Mouse (Mus musculus) intestine, embryonic 16.5 days (tissue): ENCODE results near the gene Gmds. TPM values are rescaled to one million over a fixed set of nuclear protein-coding genes. Genes with fewer than 3 reads are reported as not detected.
A peak's percentile ranks its signal among the peaks of the same experiment; 100 is the strongest.

ENCODE experiments used
- ATAC-seq: fragments of 200-750 bp; cut with Nextera tagmentation; 2 replicates; pipeline ENCODE4 v1.8.0; 2017; ENCODE audit warnings: moderate TSS enrichment, moderate library complexity
- H3K27ac ChIP-seq: fragments of 300-500 bp; sonication (generic); 2 replicates; pipeline ENCODE4 v1.5.1; 2014; ENCODE audit warnings: mild to moderate bottlenecking, low read length
- H3K27me3 ChIP-seq: fragments of 300-500 bp; sonication (generic); replicated peaks from 2 replicates; pipeline ENCODE4 v1.6.1; 2014; ENCODE audit warnings: low read length, control low read depth, mixed read lengths; ENCODE audit not compliant: control insufficient read depth, insufficient read depth
- H3K36me3 ChIP-seq: fragments of 300-500 bp; sonication (generic); 2 replicates; pipeline ENCODE4 v1.6.1; 2014; ENCODE audit warnings: low read length, control low read depth; ENCODE audit not compliant: control insufficient read depth, insufficient read depth
- H3K4me1 ChIP-seq: fragments of 300-500 bp; sonication (generic); 2 replicates; pipeline ENCODE4 v1.6.1; 2014; ENCODE audit warnings: low read length, control low read depth, mixed read lengths; ENCODE audit not compliant: control insufficient read depth, insufficient read depth
- H3K4me2 ChIP-seq: fragments of 300-500 bp; sonication (generic); 2 replicates; pipeline ENCODE4 v1.6.1; 2014; ENCODE audit warnings: low read depth, low read length, control low read depth
- H3K4me3 ChIP-seq: fragments of 300-500 bp; sonication (generic); 2 replicates; pipeline ENCODE4 v1.5.1; 2014; ENCODE audit warnings: mild to moderate bottlenecking, low read length
- H3K9ac ChIP-seq: fragments of 300-500 bp; sonication (generic); 2 replicates; pipeline ENCODE4 v1.6.1; 2014; ENCODE audit warnings: low read depth, low read length
- H3K9me3 ChIP-seq: fragments of 300-500 bp; sonication (generic); 2 replicates; pipeline ENCODE4 v1.6.1; 2016; ENCODE audit warnings: low read length, control low read depth; ENCODE audit not compliant: control insufficient read depth
- WGBS: fragments of 180-500 bp; shearing (Covaris S2); extraction: QIAGEN DNeasy Blood & Tissue Kit; methylation state at CpG from one replicate; pipeline ENCODE4 v1.1.7; 2014; 5-methylcytosine and 5-hydroxymethylcytosine counted together
- polyA plus RNA-seq: library from polyadenylated mRNA; unstranded; fragments of >200 nt; fragmentation: Nextera tagmentation; extraction: Ambion mirVana; gene quantifications from 2 replicates; pipeline ENCODE4 v1.2.1, GENCODE M21; 2015

The Gmds gene
- polyA plus RNA-seq, 1 experiment from 2014 or later, result 210 TPM

DNA sequence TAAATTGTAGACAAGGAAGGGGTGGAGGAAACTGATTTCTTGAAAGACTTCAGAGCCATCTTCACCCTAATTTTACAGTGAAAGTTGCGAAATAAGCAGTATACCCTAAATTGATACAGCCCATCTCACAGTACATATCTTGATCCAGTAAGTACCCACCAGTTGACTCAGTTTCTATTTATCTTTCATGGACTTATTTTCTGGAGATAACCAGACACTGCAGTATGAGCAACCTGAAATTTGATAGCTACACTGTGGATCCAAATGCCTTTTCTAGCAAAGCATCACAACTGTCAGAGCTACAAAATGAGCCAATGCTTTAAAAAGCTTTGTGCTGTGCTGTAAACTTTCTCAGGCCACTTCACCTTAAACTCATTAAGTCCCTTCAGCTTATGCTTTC, 159.9 kb downstream of the Gmds start:
- Histone ChIP-seq H3K36me3 (no peaks in the 10 kb centered on the region), H3K9ac (no peak overlapping the region), H3K4me1 (no peaks in the 10 kb centered on the region), H3K4me2 (no peak overlapping the region), H3K27me3 (no peaks in the 10 kb centered on the region), H3K4me3 (no peak overlapping the region), H3K27ac (no peak overlapping the region), H3K9me3 (no peaks in the 10 kb centered on the region)
- 89% methylated on average over 1 of the region's 1 CpGs for WGBS
- no peak for ATAC-seq

DNA sequence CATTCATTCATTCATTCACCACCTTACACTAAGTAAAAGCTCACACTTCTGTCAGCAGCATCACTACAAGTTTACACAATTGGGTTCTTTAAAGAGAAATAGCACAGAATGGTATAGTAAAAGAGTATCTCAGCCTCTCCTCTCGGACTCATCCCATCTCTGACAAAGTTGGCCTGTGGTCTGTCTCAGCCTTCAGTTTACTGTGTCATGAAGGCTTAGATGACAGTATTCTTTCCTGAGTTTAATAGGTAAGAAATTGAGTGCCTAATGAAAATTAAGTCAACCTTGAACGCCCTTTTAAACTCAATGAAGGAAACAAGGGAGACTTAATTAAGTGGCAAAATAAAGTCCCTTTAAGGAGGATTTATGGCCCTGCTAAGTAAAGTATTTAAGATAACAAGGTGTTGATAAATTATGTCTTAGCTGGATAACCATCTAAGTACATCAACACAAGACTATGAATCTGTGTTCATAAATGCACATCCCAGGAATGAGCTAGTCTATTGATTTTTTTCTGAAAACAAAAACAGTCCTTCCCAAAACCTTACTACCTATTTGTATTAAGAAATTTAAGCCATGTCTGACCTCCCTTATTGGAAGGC, 160.6 kb downstream of the Gmds start:
- Histone ChIP-seq H3K36me3 (no peaks in the 10 kb centered on the region), H3K4me1 (no peaks in the 10 kb centered on the region), H3K4me3 (no peak overlapping the region), H3K9me3 (no peaks in the 10 kb centered on the region), H3K9ac (no peak overlapping the region), H3K4me2 (no peak overlapping the region), H3K27me3 (no peaks in the 10 kb centered on the region), H3K27ac (no peak overlapping the region)
- ATAC-seq, result no peak
- 74% methylated on average over 2 of the region's 2 CpGs for WGBS

DNA sequence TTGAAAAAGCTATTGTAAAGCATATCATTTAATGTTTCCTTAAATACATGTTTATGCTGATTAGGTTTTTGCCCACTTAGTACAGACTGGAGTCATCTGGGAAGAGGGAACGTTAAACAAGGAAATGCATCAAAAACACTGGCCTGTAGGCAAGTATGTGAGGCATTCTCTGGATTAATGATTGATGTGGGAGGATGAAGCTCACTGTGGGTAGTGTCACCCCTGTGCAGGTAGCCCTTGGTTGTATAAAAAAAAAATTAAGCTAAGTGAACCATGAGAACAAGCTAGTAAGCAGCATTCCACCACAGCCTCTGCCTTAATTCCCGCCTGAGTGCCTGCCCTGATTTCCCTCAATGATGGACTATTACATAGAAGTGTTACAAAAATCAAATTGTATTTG, 163.5 kb downstream of the Gmds start:
- no peaks in the 10 kb centered on the region for H3K36me3 ChIP-seq
- H3K4me3 ChIP-seq, result no peak overlapping the region
- H3K4me1 ChIP-seq, result no peaks in the 10 kb centered on the region
- H3K27me3 ChIP-seq, result no peaks in the 10 kb centered on the region; the same call in 1 of the 2 replicates
- H3K4me2 ChIP-seq, result no peak overlapping the region
- H3K27ac ChIP-seq, result no peak overlapping the region
- no peaks in the 10 kb centered on the region for H3K9me3 ChIP-seq
- ATAC-seq, result no peak
- no peak overlapping the region for H3K9ac ChIP-seq
- 65% methylated on average over 2 of the region's 2 CpGs for WGBS

DNA sequence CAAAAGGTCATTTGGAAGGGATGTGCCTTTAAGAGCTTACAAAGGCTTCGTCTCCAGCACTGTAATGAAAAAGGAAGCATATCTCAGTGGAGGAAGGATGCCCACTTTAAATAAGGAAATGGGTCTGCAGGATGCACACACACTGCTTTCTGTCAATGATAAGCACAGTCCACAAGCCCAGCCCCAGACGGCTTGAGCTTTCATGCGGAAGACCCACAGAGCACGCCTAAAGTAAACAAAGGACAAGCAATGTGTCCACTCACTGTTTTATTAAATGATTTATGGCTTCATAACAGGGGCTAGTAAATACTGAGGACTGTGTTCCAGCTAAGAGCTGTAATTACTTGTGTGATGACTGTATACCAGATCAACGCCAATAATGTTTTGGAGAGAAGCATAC, 169.4 kb downstream of the Gmds start:
- WGBS, result 2% methylated on average over 5 of the region's 5 CpGs
- Histone ChIP-seq H3K9me3 (no peaks in the 10 kb centered on the region), H3K4me2 (no peak overlapping the region), H3K9ac (no peak overlapping the region), H3K27ac (no peak overlapping the region), H3K36me3 (no peaks in the 10 kb centered on the region), H3K27me3 (no peaks in the 10 kb centered on the region; the same call in 1 of the 2 replicates), H3K4me3 (no peak overlapping the region), H3K4me1 (0 out of 2 replicates have a peak, but pooled peaks cover 3% of the 10 kb centered on the region)
- ATAC-seq, result peak; percentile 85

DNA sequence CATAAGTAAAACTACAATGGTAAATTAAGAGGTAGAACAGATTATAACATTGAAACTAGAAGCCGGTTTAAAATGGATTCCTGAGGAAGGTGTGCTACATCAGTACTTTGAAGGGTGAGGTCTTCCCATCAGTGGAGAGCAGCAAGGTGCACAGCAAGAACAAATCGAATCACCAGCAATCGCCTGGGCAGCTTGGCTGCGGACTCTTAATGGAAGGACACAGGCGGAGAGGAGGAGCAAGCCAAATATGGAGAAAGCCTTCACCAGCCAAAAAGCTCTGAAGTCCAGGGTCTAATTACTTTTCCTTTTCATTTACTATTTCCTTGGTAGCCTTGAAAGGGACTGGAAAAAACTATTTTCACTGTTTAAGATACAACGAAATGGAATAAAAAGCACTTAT, 170.7 kb downstream of the Gmds start:
- H3K36me3 ChIP-seq, result no peaks in the 10 kb centered on the region
- ATAC-seq, result no peak

DNA sequence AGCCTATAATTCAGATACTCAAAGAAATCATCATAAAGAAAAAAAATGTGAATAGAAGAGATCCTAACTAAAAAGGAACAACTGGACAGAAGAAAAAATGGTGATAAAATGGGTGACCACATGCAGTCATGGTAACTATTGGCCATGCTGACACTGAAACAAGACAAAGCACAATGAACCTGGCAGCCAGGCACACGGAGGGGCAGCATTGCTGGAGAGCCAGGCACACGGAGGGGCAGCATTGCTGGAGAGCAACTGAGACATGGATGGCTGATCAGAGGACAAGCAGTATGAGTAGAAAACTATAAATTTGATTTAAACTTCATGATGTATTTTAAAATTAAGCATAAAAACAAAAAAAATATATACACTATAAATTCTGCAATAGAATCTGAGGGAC, 173.0 kb downstream of the Gmds start:
- WGBS, result 81% methylated on average over 2 of the region's 2 CpGs
- no peak for ATAC-seq

More for the DNA sequence above, 170.7 kb downstream of the Gmds start:
- WGBS, result 83% methylated on average over 6 of the region's 6 CpGs
- Histone ChIP-seq H3K27me3 (no peaks in the 10 kb centered on the region; the same call in 1 of the 2 replicates), H3K4me2 (no peak overlapping the region), H3K4me1 (0 out of 2 replicates have a peak, but pooled peaks cover 3% of the 10 kb centered on the region), H3K9ac (no peak overlapping the region), H3K27ac (no peak overlapping the region), H3K9me3 (no peaks in the 10 kb centered on the region), H3K4me3 (no peak overlapping the region)

GRCm38 (mm10) chr13:32161567-32161966, 177.0 kb downstream of the Gmds start:
- Histone ChIP-seq H3K4me2 (no peak overlapping the region), H3K36me3 (no peaks in the 10 kb centered on the region), H3K9me3 (no peaks in the 10 kb centered on the region), H3K4me1 (no peaks in the 10 kb centered on the region), H3K4me3 (no peak overlapping the region), H3K27ac (no peak overlapping the region), H3K27me3 (no peaks in the 10 kb centered on the region), H3K9ac (no peak overlapping the region)
- 44% methylated on average over 2 of the region's 2 CpGs for WGBS
- no peak for ATAC-seq

More for the DNA sequence above, 173.0 kb downstream of the Gmds start:
- no peaks in the 10 kb centered on the region for H3K36me3 ChIP-seq
- H3K9me3 ChIP-seq, result no peaks in the 10 kb centered on the region
- no peak overlapping the region for H3K27ac ChIP-seq
- no peaks in the 10 kb centered on the region for H3K27me3 ChIP-seq
- no peak overlapping the region for H3K4me3 ChIP-seq
- 0 out of 2 replicates have a peak, but pooled peaks cover 3% of the 10 kb centered on the region for H3K4me1 ChIP-seq
- no peak overlapping the region for H3K4me2 ChIP-seq
- no peak overlapping the region for H3K9ac ChIP-seq

GRCm38 (mm10) chr13:32158240-32158639, 180.3 kb downstream of the Gmds start:
- WGBS, result 75% methylated on average over 2 of the region's 2 CpGs
- ATAC-seq, result no peak
- no peaks in the 10 kb centered on the region for H3K36me3 ChIP-seq

GRCm38 (mm10) chr13:32145916-32146315, 192.6 kb downstream of the Gmds start:
- no peak for ATAC-seq
- Histone ChIP-seq H3K27me3 (no peaks in the 10 kb centered on the region), H3K4me3 (no peak overlapping the region), H3K9me3 (no peaks in the 10 kb centered on the region), H3K27ac (no peak overlapping the region), H3K36me3 (no peaks in the 10 kb centered on the region), H3K4me1 (no peaks in the 10 kb centered on the region), H3K9ac (no peak overlapping the region), H3K4me2 (no peak overlapping the region)
- WGBS, result 44% methylated on average over 1 of the region's 1 CpGs

More at GRCm38 (mm10) chr13:32158240-32158639, 180.3 kb downstream of the Gmds start:
- Histone ChIP-seq H3K27me3 (no peaks in the 10 kb centered on the region), H3K4me1 (no peaks in the 10 kb centered on the region), H3K4me2 (no peak overlapping the region), H3K27ac (no peak overlapping the region), H3K4me3 (no peak overlapping the region), H3K9me3 (no peaks in the 10 kb centered on the region), H3K9ac (no peak overlapping the region)

DNA sequence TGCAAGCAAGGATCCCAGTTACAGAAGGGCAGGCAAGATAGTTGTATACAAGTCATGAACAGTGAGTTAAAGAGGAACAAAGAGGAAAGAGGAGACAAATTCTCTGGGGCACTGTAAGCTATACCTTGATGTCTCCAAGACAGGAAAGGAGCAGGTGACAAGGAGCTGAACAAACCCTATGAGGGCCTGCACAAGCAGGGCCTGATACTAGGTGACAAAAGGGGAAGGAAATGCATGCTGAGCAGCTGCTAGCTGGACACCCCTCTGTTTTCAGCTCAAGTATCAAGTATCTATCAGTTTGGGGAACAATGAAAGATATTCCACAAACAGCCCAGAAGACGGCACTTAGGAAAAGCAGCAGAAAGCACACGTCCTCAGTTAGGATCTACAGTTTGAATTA, 193.4 kb downstream of the Gmds start:
- Histone ChIP-seq H3K27ac (no peak overlapping the region), H3K36me3 (no peaks in the 10 kb centered on the region), H3K27me3 (no peaks in the 10 kb centered on the region), H3K4me2 (no peak overlapping the region), H3K4me3 (no peak overlapping the region), H3K4me1 (no peaks in the 10 kb centered on the region), H3K9me3 (no peaks in the 10 kb centered on the region), H3K9ac (no peak overlapping the region)
- WGBS, result 72% methylated on average over 2 of the region's 2 CpGs
- ATAC-seq, result no peak
